Mouse (Mus musculus): Measurements from ENCODE around the gene Eif6.

- TF ChIP-seq POLR2A (IDR thresholded peaks at IDR 0.05; ENCODE audit: insufficient read length, low read depth): no peak
- TF ChIP-seq CEBPB (IDR thresholded peaks at IDR 0.05; ENCODE audit: insufficient read depth, poor library complexity, severe bottlenecking): no peak
- no peak for TF ChIP-seq MAX (IDR thresholded peaks at IDR 0.05; ENCODE audit: low read depth)
- TF ChIP-seq POLR2AphosphoS2 (IDR thresholded peaks at IDR 0.05; ENCODE audit: insufficient read length, low read depth): no peak
- no peak for TF ChIP-seq MYOD1 (IDR thresholded peaks at IDR 0.05; ENCODE audit: control insufficient read depth in 1 of 3, insufficient read length in 2 of 3, low read depth in 2 of 3)
- no peak for TF ChIP-seq SRF (IDR thresholded peaks at IDR 0.05; ENCODE audit: control insufficient read depth, insufficient read length, low read depth)
- no peak for TF ChIP-seq USF1 (IDR thresholded peaks at IDR 0.05; ENCODE audit: low read depth)
- no peak for TF ChIP-seq TCF12 (IDR thresholded peaks at IDR 0.05; ENCODE audit: insufficient read depth, poor library complexity, severe bottlenecking)
- no peak for TF ChIP-seq MYOG (IDR thresholded peaks at IDR 0.05; ENCODE audit: control insufficient read depth in 1 of 3, insufficient read depth in 1 of 3, insufficient read length in 2 of 3, low read depth in 2 of 3)
- TF ChIP-seq E2F4 (IDR thresholded peaks at IDR 0.05; ENCODE audit: insufficient read depth): no peak
- no peak for TF ChIP-seq TCF3 (IDR thresholded peaks at IDR 0.05; ENCODE audit: insufficient read length, low read depth)
Observed at GRCm38 (mm10) chr2:155848291-155848690, 21.6 kb upstream of the Eif6 start.
